ENCODE assay signal across 8 mouse cellular contexts in the genomic region with DNA sequence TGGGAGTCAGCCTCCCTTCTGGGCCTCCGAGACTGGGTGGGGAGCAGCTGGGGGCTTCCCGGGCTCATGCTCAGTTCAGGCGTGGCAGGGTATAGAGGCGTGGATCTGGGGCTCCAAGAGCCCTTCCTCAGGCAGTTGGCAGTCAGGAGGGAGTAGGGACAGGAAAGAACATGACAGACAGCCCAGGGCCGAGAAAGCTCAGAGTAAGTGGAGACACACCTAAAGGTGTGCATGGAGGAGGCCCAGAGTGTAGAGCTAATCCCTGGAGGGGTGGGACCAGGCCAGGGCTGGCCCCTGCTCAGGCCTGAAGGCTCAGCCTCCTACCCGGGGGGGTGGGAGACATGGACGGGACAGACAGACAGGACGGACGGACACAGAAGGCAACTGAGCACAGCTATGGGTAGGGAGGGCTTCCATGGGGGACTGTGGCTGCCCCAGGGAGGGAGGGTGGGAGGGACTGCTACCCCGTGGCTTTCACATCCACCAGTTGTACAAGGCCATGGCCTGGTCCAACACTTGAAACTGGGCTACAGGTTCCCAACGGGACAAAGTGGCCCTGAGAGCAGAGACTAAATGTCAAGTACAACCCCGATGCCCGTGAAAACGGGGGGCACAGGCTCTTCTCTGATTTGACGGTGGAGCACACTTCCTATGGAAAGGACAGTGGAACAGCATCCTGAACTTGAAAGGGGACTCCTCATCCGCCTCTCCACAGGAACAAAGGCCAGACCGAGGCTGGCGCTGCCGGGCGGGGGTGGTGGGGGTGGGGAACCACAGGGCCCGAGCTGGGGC. TPM values are rescaled to one million over a fixed set of nuclear protein-coding genes. Genes with fewer than 3 reads are reported as not detected.
DNase-seq lines count a peak whose midpoint lies in the region; ATAC-seq lines count a peak whose summit lies in the region.

No protein-coding gene starts in this region.

- ATAC-seq in lung, embryonic 16.5 days (ENCODE audit: low read depth) = no peak
- ATAC-seq in limb, embryonic 12.5 days (ENCODE audit: insufficient number of reproducible peaks, insufficient read depth, low FRiP score, low TSS enrichment, low read depth) = no peak
- ATAC-seq in stomach, embryonic 15.5 days (ENCODE audit: insufficient read depth, low FRiP score, low read depth) = no peak; the same call in 1 of the 2 replicates
- ATAC-seq in frontal cortex, adult (ENCODE audit: low TSS enrichment) = no peak

- WGBS in lung, embryonic 16.5 days = 64% methylated on average over 20 of the region's 21 CpGs
- 75% methylated on average over 21 of the region's 21 CpGs for WGBS in limb, embryonic 12.5 days
- 65% methylated on average over 20 of the region's 21 CpGs for WGBS in stomach, embryonic 15.5 days

- H3K36me3 ChIP-seq in lung, embryonic 16.5 days (ENCODE audit: control insufficient read depth, insufficient read depth, low read length) = no peaks in the 10 kb centered on the region
- H3K36me3 ChIP-seq in limb, embryonic 12.5 days = no peaks in the 10 kb centered on the region
- no peaks in the 10 kb centered on the region for H3K36me3 ChIP-seq in stomach, embryonic 15.5 days

- H3K4me1 ChIP-seq in lung, embryonic 16.5 days (replicated peaks; ENCODE audit: control insufficient read depth, insufficient read depth, low read length) = peaks cover 24% of the 10 kb centered on the region
- H3K4me1 ChIP-seq in limb, embryonic 12.5 days (replicated peaks) = peaks cover 73% of the 10 kb centered on the region
- H3K4me1 ChIP-seq in stomach, embryonic 15.5 days = peaks cover 40% of the 10 kb centered on the region

- peak; percentile 47 for DNase-seq in cerebellum, adult 9-11 months
- DNase-seq in cerebellum, postnatal 14 days = no peak
- no peak for DNase-seq in lung, postnatal 36 days
- DNase-seq in yolk sac, embryonic 10.5 days (ENCODE audit: low spot score) = no peak

- no peaks in the 10 kb centered on the region for H3K27me3 ChIP-seq in lung, embryonic 16.5 days (ENCODE audit: control insufficient read depth, insufficient read depth, low read depth, low read length)
- H3K27me3 ChIP-seq in limb, embryonic 12.5 days = peaks cover 7% of the 10 kb centered on the region; the same call in 1 of the 2 replicates
- H3K27me3 ChIP-seq in stomach, embryonic 15.5 days (replicated peaks) = no peaks in the 10 kb centered on the region

- H3K9me3 ChIP-seq in lung, embryonic 16.5 days (ENCODE audit: control insufficient read depth, low read length) = no peaks in the 10 kb centered on the region
- H3K9me3 ChIP-seq in limb, embryonic 12.5 days = no peaks in the 10 kb centered on the region
- no peaks in the 10 kb centered on the region for H3K9me3 ChIP-seq in stomach, embryonic 15.5 days

- H3K4me2 ChIP-seq in lung, embryonic 16.5 days (ENCODE audit: low read depth, low read length) = peak overlapping the region; percentile 6; the same call in 1 of the 2 replicates
- peak overlapping the region; percentile 35 for H3K4me2 ChIP-seq in limb, embryonic 12.5 days
- H3K4me2 ChIP-seq in stomach, embryonic 15.5 days = peak overlapping the region; percentile 32

- peak overlapping the region; percentile 65 for H3K27ac ChIP-seq in lung, embryonic 16.5 days (ENCODE audit: low read length)
- peak overlapping the region; percentile 90 for H3K27ac ChIP-seq in limb, embryonic 12.5 days
- peak overlapping the region; percentile 84 for H3K27ac ChIP-seq in stomach, embryonic 15.5 days

- no peak overlapping the region for H3K4me3 ChIP-seq in lung, embryonic 16.5 days (ENCODE audit: low read length)
- no peak overlapping the region for H3K4me3 ChIP-seq in limb, embryonic 12.5 days (replicated peaks)
- no peak overlapping the region for H3K4me3 ChIP-seq in stomach, embryonic 15.5 days (replicated peaks)

- peak overlapping the region; percentile 39; the same call in 1 of the 2 replicates for H3K9ac ChIP-seq in lung, embryonic 16.5 days (ENCODE audit: low read length)
- H3K9ac ChIP-seq in limb, embryonic 12.5 days (replicated peaks) = peak overlapping the region; percentile 54
- H3K9ac ChIP-seq in stomach, embryonic 15.5 days = no peak overlapping the region

RNA-seq across cellular contexts. Expression of gene Ccnk, which starts 40.6 kb away (rescaled TPM):
- polyA plus RNA-seq in lung, embryonic 16.5 days (2015; fragmentation: Nextera tagmentation; extraction: Ambion mirVana) = 2.4 and 4.4 TPM in 2 replicates
- 3.3 and 3.9 TPM in 2 replicates for polyA plus RNA-seq in limb, embryonic 12.5 days (2016; fragmentation: Nextera tagmentation; extraction: Ambion mirVana)
- 3.2 TPM in 2 replicates for polyA plus RNA-seq in stomach, embryonic 15.5 days (2015; fragmentation: Nextera tagmentation; extraction: Ambion mirVana)

RNA-seq across cellular contexts. Expression of gene Setd3, which starts 40.9 kb away (rescaled TPM):
- 85.0 and 88.8 TPM in 2 replicates for polyA plus RNA-seq in lung, embryonic 16.5 days (2015; fragmentation: Nextera tagmentation; extraction: Ambion mirVana)
- polyA plus RNA-seq in limb, embryonic 12.5 days (2016; fragmentation: Nextera tagmentation; extraction: Ambion mirVana) = 94.2 and 97.4 TPM in 2 replicates
- polyA plus RNA-seq in stomach, embryonic 15.5 days (2015; fragmentation: Nextera tagmentation; extraction: Ambion mirVana) = 87.1 and 94.2 TPM in 2 replicates

RNA-seq across cellular contexts. Expression of gene Ccdc85c, which starts 55.2 kb away (rescaled TPM):
- polyA plus RNA-seq in lung, embryonic 16.5 days (2015; fragmentation: Nextera tagmentation; extraction: Ambion mirVana) = 4.6 and 5.5 TPM in 2 replicates
- polyA plus RNA-seq in limb, embryonic 12.5 days (2016; fragmentation: Nextera tagmentation; extraction: Ambion mirVana) = 5.2 and 6.6 TPM in 2 replicates
- 7.3 and 7.9 TPM in 2 replicates for polyA plus RNA-seq in stomach, embryonic 15.5 days (2015; fragmentation: Nextera tagmentation; extraction: Ambion mirVana)
